Mouse (Mus musculus) liver, adult 2 months (tissue): ENCODE data around the gene Dync2li1. TPM values are rescaled to one million over a fixed set of nuclear protein-coding genes. Genes with fewer than 3 reads are reported as not detected.

Experiments
- DNase-seq: peaks from one replicate; pipeline ENCODE4 v3.0.0-alpha.2; 2011; ENCODE audit warnings: low read depth, low spot score; ENCODE audit errors: extremely low read depth
- H3K27ac ChIP-seq: fragments of 200-500 bp; replicated peaks from 2 replicates; pipeline ENCODE4 v1.5.1; 2012; ENCODE audit warnings: low read depth, mild to moderate bottlenecking, control low read depth, inconsistent platforms, low read length; ENCODE audit not compliant: insufficient read depth
- H3K27me3 ChIP-seq: fragments of 200-500 bp; 2 replicates; pipeline ENCODE4 v1.6.1; 2012; ENCODE audit warnings: mild to moderate bottlenecking, moderate library complexity, low read length, inconsistent platforms; ENCODE audit not compliant: control insufficient read depth, insufficient read depth
- H3K36me3 ChIP-seq: fragments of 200-500 bp; 2 replicates; pipeline ENCODE4 v1.6.1; 2012; ENCODE audit warnings: low read length, inconsistent platforms; ENCODE audit not compliant: control insufficient read depth, insufficient read depth
- H3K4me1 ChIP-seq: fragments of 200-500 bp; 2 replicates; pipeline ENCODE4 v1.6.1; 2011; ENCODE audit warnings: low read length; ENCODE audit not compliant: control insufficient read depth, insufficient read depth
- H3K4me3 ChIP-seq: fragments of 200-500 bp; 2 replicates; pipeline ENCODE4 v1.5.1; 2011; ENCODE audit warnings: low read depth, mild to moderate bottlenecking, control low read depth, low read length, moderate library complexity; ENCODE audit not compliant: insufficient read depth
- H3K79me2 ChIP-seq: fragments of 200-500 bp; 2 replicates; pipeline ENCODE4 v1.6.1; 2012; ENCODE audit warnings: inconsistent platforms, mild to moderate bottlenecking, low read length, moderate library complexity; ENCODE audit not compliant: control insufficient read depth, insufficient read depth
- H3K9ac ChIP-seq: fragments of 200-500 bp; 2 replicates; pipeline ENCODE4 v1.6.1; 2012; ENCODE audit warnings: low read depth, mild to moderate bottlenecking, control low read depth, inconsistent platforms, low read length
- CTCF ChIP-seq: fragments of 200-500 bp; IDR thresholded peaks from 2 replicates; pipeline ENCODE4 v1.5.1; 2011; ENCODE audit warnings: low read depth, low read length, control low read depth
- POLR2A ChIP-seq: fragments of 200-500 bp; IDR thresholded peaks from 2 replicates; pipeline ENCODE4 v1.6.1; 2011; ENCODE audit warnings: low read length, control low read depth; ENCODE audit not compliant: insufficient read depth; ENCODE audit errors: extremely low read depth
- WGBS: fragments of 180-500 bp; shearing (Covaris S2); methylation state at CpG from one replicate; pipeline ENCODE4 v1.1.7; 2018; 5-methylcytosine and 5-hydroxymethylcytosine counted together
- polyA plus RNA-seq: library from polyadenylated mRNA; depleted of rRNA; stranded (reverse); fragments of >200 nt; gene quantifications from 2 replicates; pipeline ENCODE4 v1.2.3, GENCODE M21; 2012
- total RNA-seq: library from RNA; depleted of rRNA; stranded (reverse); fragments of >200 nt; gene quantifications from 2 replicates; pipeline ENCODE4 v1.2.3, GENCODE M21; 2014

Dync2li1 gene
- total and polyA plus RNA-seq, 2 experiments: 0.10 to 0.74 TPM

GRCm38 (mm10) chr17:84603709-84604420 lies 22.4 kb upstream of the Dync2li1 start:
- H3K4me1 ChIP-seq: no peaks in the 10 kb centered on the region
- no peaks in the 10 kb centered on the region for H3K36me3 ChIP-seq
- no peak for TF ChIP-seq CTCF
- TF ChIP-seq POLR2A: no peak
- no peak overlapping the region for H3K27ac ChIP-seq
- no peak overlapping the region for H3K9ac ChIP-seq
- no peak for DNase-seq
- no peak overlapping the region for H3K4me3 ChIP-seq
- no peaks in the 10 kb centered on the region for H3K27me3 ChIP-seq
- WGBS: 90% methylated on average over 10 of the region's 10 CpGs
- no peaks in the 10 kb centered on the region for H3K79me2 ChIP-seq

- Histone ChIP-seq H3K27ac (no peak overlapping the region), H3K4me3 (no peak overlapping the region), H3K36me3 (no peaks in the 10 kb centered on the region), H3K79me2 (no peaks in the 10 kb centered on the region), H3K4me1 (no peaks in the 10 kb centered on the region), H3K9ac (no peak overlapping the region), H3K27me3 (no peaks in the 10 kb centered on the region)
- 60% methylated on average over 13 of the region's 13 CpGs for WGBS
- DNase-seq: no peak
- TF ChIP-seq POLR2A: no peak
- no peak for TF ChIP-seq CTCF
These were observed 19.3 kb upstream of the Dync2li1 start for GRCm38 (mm10) chr17:84606976-84607375.

GRCm38 (mm10) chr17:84607617-84608016 lies 18.7 kb upstream of the Dync2li1 start:
- H3K27me3 ChIP-seq: no peaks in the 10 kb centered on the region
- 66% methylated on average over 5 of the region's 5 CpGs for WGBS
- TF ChIP-seq CTCF: no peak
- TF ChIP-seq POLR2A: no peak
- H3K27ac ChIP-seq: no peak overlapping the region
- no peaks in the 10 kb centered on the region for H3K79me2 ChIP-seq
- no peak for DNase-seq
- no peak overlapping the region for H3K4me3 ChIP-seq
- no peaks in the 10 kb centered on the region for H3K4me1 ChIP-seq
- no peak overlapping the region for H3K9ac ChIP-seq
- no peaks in the 10 kb centered on the region for H3K36me3 ChIP-seq

GRCm38 (mm10) chr17:84608606-84609005 lies 17.7 kb upstream of the Dync2li1 start:
- Histone ChIP-seq H3K9ac (no peak overlapping the region), H3K27ac (no peak overlapping the region), H3K4me1 (no peaks in the 10 kb centered on the region), H3K27me3 (no peaks in the 10 kb centered on the region), H3K36me3 (no peaks in the 10 kb centered on the region), H3K4me3 (no peak overlapping the region), H3K79me2 (no peaks in the 10 kb centered on the region)
- no peak for TF ChIP-seq CTCF
- TF ChIP-seq POLR2A: no peak
- no peak for DNase-seq
- WGBS: 86% methylated on average over 4 of the region's 4 CpGs

GRCm38 (mm10) chr17:84611500-84611899 lies 14.8 kb upstream of the Dync2li1 start:
- Histone ChIP-seq H3K4me3 (no peak overlapping the region), H3K4me1 (no peaks in the 10 kb centered on the region), H3K79me2 (no peaks in the 10 kb centered on the region), H3K27ac (no peak overlapping the region), H3K9ac (no peak overlapping the region), H3K36me3 (no peaks in the 10 kb centered on the region), H3K27me3 (no peaks in the 10 kb centered on the region)
- TF ChIP-seq CTCF: no peak
- TF ChIP-seq POLR2A: no peak
- DNase-seq: no peak
- WGBS: 92% methylated on average over 9 of the region's 9 CpGs

GRCm38 (mm10) chr17:84611971-84612370 lies 14.3 kb upstream of the Dync2li1 start:
- no peak overlapping the region for H3K27ac ChIP-seq
- no peaks in the 10 kb centered on the region for H3K36me3 ChIP-seq
- 36% methylated on average over 7 of the region's 7 CpGs for WGBS
- H3K4me1 ChIP-seq: no peaks in the 10 kb centered on the region
- TF ChIP-seq POLR2A (no peak), CTCF (no peak)
- H3K27me3 ChIP-seq: no peaks in the 10 kb centered on the region
- no peak overlapping the region for H3K9ac ChIP-seq
- no peaks in the 10 kb centered on the region for H3K79me2 ChIP-seq
- no peak overlapping the region for H3K4me3 ChIP-seq
- DNase-seq: no peak
